Mouse (Mus musculus) hindlimb bud, embryonic 11.5 days (tissue): ENCODE measurements at regions not wholly inside any gene's neighbourhood (a gene's known extent, or its start where the extent isn't known, plus 50 kb on each side); places are given as distances from the start of the nearest gene placed in this dataset.
A peak's percentile ranks its signal among the peaks of the same experiment; 100 is the strongest.

Experiments used
- DNase-seq: peaks from one replicate; pipeline ENCODE4 v3.0.0-alpha.2; 2012; ENCODE audit warnings: low read depth, low spot score; ENCODE audit errors: extremely low spot score

DNA sequence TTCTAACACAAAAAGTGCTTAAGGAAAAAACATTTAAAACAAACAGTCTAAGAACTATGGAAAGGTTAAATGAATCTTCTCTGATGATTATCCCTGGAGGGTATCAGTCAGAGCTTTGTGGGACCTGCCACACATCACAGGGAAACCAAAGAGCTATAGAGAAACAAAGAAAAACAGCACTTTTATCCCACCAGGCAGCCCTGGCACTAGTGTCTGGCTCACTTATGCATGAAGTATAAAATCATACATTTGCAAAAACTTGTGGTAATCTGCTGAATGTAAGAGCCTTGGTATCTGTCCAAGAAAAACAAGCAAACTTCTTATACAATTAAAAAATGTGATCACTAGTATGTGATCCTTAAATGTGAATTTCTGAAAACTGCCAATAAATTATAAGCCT lies 972.4 kb upstream of the Ctnnd2 start:
- no peak for DNase-seq

- DNase-seq, result no peak
Measured at GRCm38 (mm10) chr15:29223667-29224066, 948.7 kb upstream of the Ctnnd2 start.

DNA sequence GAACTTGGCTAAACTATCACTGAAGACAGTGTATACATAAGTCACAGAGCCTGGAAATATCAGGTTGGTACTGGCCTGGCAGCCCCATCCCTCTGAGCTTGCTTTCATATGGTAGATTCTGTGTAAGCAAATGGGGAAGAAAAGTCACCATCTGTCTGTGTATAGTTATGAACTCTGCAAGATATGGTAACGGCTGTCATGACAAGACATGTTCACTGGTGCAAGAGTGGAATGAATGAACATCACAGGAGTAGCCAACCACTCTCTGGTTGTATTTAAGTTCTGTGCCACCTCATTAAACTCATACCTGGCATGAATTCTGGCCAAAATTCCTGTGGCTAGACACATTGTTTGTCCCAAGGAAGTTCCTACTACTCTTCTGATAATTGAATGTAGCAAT lies 945.5 kb upstream of the Ctnnd2 start:
- no peak for DNase-seq

- DNase-seq, result no peak
Measured at GRCm38 (mm10) chr15:29234635-29235034, 937.8 kb upstream of the Ctnnd2 start.

DNA sequence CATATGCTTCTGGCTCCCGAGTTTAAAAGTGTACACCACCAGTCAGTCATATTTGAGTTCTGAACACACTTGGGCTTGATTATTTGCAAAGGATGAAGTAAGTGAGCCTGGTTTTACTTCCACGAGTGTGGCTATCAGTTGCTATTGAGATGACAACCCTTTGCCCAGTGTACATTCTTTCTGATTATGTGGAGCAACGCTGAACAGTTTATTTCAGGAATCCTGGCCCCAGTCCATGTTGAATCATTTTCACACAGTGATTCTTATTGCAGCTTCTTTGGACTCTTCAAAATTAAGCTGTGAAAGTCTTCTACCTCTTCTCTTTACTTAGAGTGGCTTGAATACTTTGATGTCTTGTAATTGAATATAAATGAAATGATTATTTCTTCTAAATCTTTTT lies 917.2 kb upstream of the Ctnnd2 start:
- DNase-seq, result no peak

GRCm38 (mm10) chr15:29266767-29267166 lies 905.6 kb upstream of the Ctnnd2 start:
- no peak for DNase-seq

GRCm38 (mm10) chr15:29296454-29296853 lies 875.9 kb upstream of the Ctnnd2 start:
- DNase-seq, result peak; percentile 20
